Mouse (Mus musculus): ENCODE results near the gene Kcnma1. TPM values are rescaled to one million over a fixed set of nuclear protein-coding genes. Genes with fewer than 3 reads are reported as not detected.

Kcnma1 gene
- polyA plus RNA-seq, 1 experiment from 2014 or later = 0.04 TPM

GRCm38 (mm10) chr14:23517374-23517773 lies 496.9 kb downstream of the Kcnma1 start:
- 76% methylated on average over 2 of the region's 2 CpGs for WGBS (ENCODE audit: insufficient replicate concordance)
- H3K4me2 ChIP-seq (ENCODE audit: low read depth, low read length) = no peak overlapping the region
- no peak for ATAC-seq
- no peaks in the 10 kb centered on the region for H3K36me3 ChIP-seq (replicated peaks; ENCODE audit: insufficient read depth, low read length)
- no peak for DNase-seq
- no peak overlapping the region for H3K4me3 ChIP-seq (ENCODE audit: low read depth, low read length)
- TF ChIP-seq CTCF (IDR thresholded peaks at IDR 0.05; ENCODE audit: low read depth) (no peak), EP300 (IDR thresholded peaks at IDR 0.05; ENCODE audit: low read depth) (no peak)
- H3K27me3 ChIP-seq (ENCODE audit: insufficient read depth, low read length) = no peaks in the 10 kb centered on the region
- H3K9me3 ChIP-seq (ENCODE audit: low read length) = no peaks in the 10 kb centered on the region
- H3K9ac ChIP-seq (replicated peaks) = no peak overlapping the region
- no peaks in the 10 kb centered on the region for H3K4me1 ChIP-seq (ENCODE audit: insufficient read depth)
- no peak overlapping the region for H3K27ac ChIP-seq (ENCODE audit: low read depth)

DNA sequence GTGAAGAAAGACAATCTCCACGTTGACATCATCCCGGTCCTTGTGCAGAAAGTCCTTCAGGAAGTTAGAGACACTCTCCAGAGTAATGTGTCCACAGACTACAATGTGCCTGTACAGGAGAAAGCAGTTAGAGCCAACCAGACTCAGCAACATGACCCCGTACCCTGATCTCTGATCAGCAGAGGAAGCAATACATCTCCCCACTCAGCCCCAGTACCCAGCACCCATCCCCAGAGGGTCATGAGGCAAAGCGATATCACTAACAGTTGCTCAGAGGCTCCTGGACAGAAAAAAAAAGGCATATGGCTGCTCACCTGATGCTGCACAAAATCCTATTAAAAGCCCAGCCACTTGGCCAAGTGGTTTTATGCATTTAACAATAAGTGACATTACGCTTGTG lies 504.5 kb downstream of the Kcnma1 start:
- H3K36me3 ChIP-seq (replicated peaks; ENCODE audit: insufficient read depth, low read length) = no peaks in the 10 kb centered on the region
- H3K9me3 ChIP-seq (ENCODE audit: low read length) = no peaks in the 10 kb centered on the region
- H3K4me2 ChIP-seq (ENCODE audit: low read depth, low read length) = no peak overlapping the region
- no peaks in the 10 kb centered on the region for H3K27me3 ChIP-seq (ENCODE audit: insufficient read depth, low read length)
- DNase-seq (no peak), ATAC-seq (no peak)
- no peak overlapping the region for H3K4me3 ChIP-seq (ENCODE audit: low read depth, low read length)
- H3K27ac ChIP-seq (ENCODE audit: low read depth) = no peak overlapping the region
- 64% methylated on average over 5 of the region's 5 CpGs for WGBS (ENCODE audit: insufficient replicate concordance)
- H3K9ac ChIP-seq (replicated peaks) = no peak overlapping the region
- no peak for TF ChIP-seq CTCF (IDR thresholded peaks at IDR 0.05; ENCODE audit: low read depth)
- TF ChIP-seq EP300 (IDR thresholded peaks at IDR 0.05; ENCODE audit: low read depth) = no peak
- no peaks in the 10 kb centered on the region for H3K4me1 ChIP-seq (ENCODE audit: insufficient read depth)

- DNase-seq = no peak
- WGBS (ENCODE audit: insufficient replicate concordance) = 38% methylated on average over 8 of the region's 8 CpGs
- TF ChIP-seq EP300 (IDR thresholded peaks at IDR 0.05; ENCODE audit: low read depth) = no peak
- no peak for TF ChIP-seq CTCF (IDR thresholded peaks at IDR 0.05; ENCODE audit: low read depth)
Measured at GRCm38 (mm10) chr14:23502236-23502790, 512.0 kb downstream of the Kcnma1 start.

DNA sequence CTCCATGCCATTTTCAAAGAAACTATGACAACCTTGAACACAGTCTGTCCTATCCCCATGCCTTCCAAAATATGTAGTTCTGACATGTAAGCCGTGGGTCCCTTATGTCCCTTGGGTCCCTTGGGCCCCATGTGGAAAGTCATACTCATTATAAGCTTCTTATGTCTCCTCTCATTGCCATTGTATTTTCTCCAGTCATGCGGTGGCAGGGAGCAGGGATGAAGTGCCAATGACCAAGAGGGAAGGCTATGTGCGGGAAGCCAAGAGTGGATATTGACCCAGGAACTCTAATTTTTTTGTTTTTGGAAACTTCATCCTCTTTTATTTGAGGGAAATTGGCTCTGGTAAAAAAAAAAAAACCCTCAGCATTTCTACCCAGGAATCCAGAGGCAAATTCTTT lies 517.5 kb downstream of the Kcnma1 start:
- Histone ChIP-seq H3K9ac (replicated peaks) (no peak overlapping the region), H3K27ac (ENCODE audit: low read depth) (no peak overlapping the region), H3K4me1 (ENCODE audit: insufficient read depth) (no peaks in the 10 kb centered on the region), H3K4me3 (ENCODE audit: low read depth, low read length) (no peak overlapping the region), H3K27me3 (ENCODE audit: insufficient read depth, low read length) (no peaks in the 10 kb centered on the region), H3K4me2 (ENCODE audit: low read depth, low read length) (no peak overlapping the region), H3K9me3 (ENCODE audit: low read length) (no peaks in the 10 kb centered on the region), H3K36me3 (replicated peaks; ENCODE audit: insufficient read depth, low read length) (no peaks in the 10 kb centered on the region)
- no peak for TF ChIP-seq CTCF (IDR thresholded peaks at IDR 0.05; ENCODE audit: low read depth)
- no peak for TF ChIP-seq EP300 (IDR thresholded peaks at IDR 0.05; ENCODE audit: low read depth)
- WGBS (ENCODE audit: insufficient replicate concordance) = 78% methylated on average over 3 of the region's 3 CpGs
- no peak for ATAC-seq
- DNase-seq = no peak

More at GRCm38 (mm10) chr14:23502236-23502790, 512.0 kb downstream of the Kcnma1 start:
- Histone ChIP-seq H3K9ac (replicated peaks) (no peak overlapping the region), H3K4me1 (ENCODE audit: insufficient read depth) (no peaks in the 10 kb centered on the region), H3K4me2 (ENCODE audit: low read depth, low read length) (no peak overlapping the region), H3K9me3 (ENCODE audit: low read length) (no peaks in the 10 kb centered on the region), H3K4me3 (ENCODE audit: low read depth, low read length) (no peak overlapping the region), H3K27me3 (ENCODE audit: insufficient read depth, low read length) (no peaks in the 10 kb centered on the region), H3K27ac (ENCODE audit: low read depth) (no peak overlapping the region), H3K36me3 (replicated peaks; ENCODE audit: insufficient read depth, low read length) (no peaks in the 10 kb centered on the region)
- ATAC-seq = no peak

DNA sequence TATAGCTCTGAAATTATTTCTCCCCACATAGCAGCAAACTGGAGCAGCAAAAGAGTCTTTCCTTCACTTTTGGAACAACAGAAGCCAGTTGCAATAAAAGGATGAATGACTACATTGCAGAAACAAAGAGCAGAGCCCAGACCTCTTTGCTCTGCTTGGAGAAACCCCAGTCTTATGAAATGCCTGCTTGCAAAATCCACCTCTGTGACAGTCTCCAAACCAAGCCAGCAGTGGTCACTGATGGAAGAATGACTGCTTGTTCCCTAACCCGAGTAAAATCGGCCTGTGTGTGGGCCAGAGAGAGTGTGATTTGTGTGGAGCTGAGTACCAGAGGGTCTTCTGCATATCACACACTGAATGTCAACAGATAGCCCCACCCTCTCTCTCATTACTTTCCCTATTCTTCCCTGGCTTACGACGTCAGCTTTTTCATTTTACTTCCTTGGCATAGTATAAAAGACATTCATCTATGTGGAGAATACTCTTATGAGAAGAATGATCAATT lies 518.0 kb downstream of the Kcnma1 start:
- ATAC-seq = no peak
- no peaks in the 10 kb centered on the region for H3K36me3 ChIP-seq (replicated peaks; ENCODE audit: insufficient read depth, low read length)
- no peaks in the 10 kb centered on the region for H3K4me1 ChIP-seq (ENCODE audit: insufficient read depth)
- no peaks in the 10 kb centered on the region for H3K27me3 ChIP-seq (ENCODE audit: insufficient read depth, low read length)
- H3K27ac ChIP-seq (ENCODE audit: low read depth) = no peak overlapping the region
- no peak for DNase-seq
- H3K4me3 ChIP-seq (ENCODE audit: low read depth, low read length) = no peak overlapping the region
- no peaks in the 10 kb centered on the region for H3K9me3 ChIP-seq (ENCODE audit: low read length)
- H3K4me2 ChIP-seq (ENCODE audit: low read depth, low read length) = no peak overlapping the region
- TF ChIP-seq EP300 (IDR thresholded peaks at IDR 0.05; ENCODE audit: low read depth) (no peak), CTCF (IDR thresholded peaks at IDR 0.05; ENCODE audit: low read depth) (no peak)
- 56% methylated on average over 4 of the region's 4 CpGs for WGBS (ENCODE audit: insufficient replicate concordance)
- no peak overlapping the region for H3K9ac ChIP-seq (replicated peaks)

DNA sequence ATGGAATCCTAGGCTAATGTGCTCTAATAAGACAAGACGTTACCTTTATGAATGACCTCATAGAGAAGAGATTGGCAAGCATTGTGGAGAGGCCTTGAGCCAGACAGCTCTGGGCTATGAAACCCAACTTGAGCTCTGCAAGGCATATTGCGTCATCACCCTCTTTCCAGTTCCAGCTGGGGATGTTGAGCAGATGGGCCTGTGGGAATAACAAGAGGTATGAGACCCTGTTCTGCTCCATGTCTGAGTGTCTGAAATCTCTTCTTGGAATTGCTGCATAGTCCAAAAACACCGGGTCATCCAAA lies 519.8 kb downstream of the Kcnma1 start:
- Histone ChIP-seq H3K4me2 (ENCODE audit: low read depth, low read length) (no peak overlapping the region), H3K4me3 (ENCODE audit: low read depth, low read length) (no peak overlapping the region), H3K4me1 (ENCODE audit: insufficient read depth) (no peaks in the 10 kb centered on the region), H3K9ac (replicated peaks) (no peak overlapping the region), H3K36me3 (replicated peaks; ENCODE audit: insufficient read depth, low read length) (no peaks in the 10 kb centered on the region), H3K9me3 (ENCODE audit: low read length) (no peaks in the 10 kb centered on the region), H3K27ac (ENCODE audit: low read depth) (no peak overlapping the region), H3K27me3 (ENCODE audit: insufficient read depth, low read length) (no peaks in the 10 kb centered on the region)
- DNase-seq (no peak), ATAC-seq (no peak)
- WGBS (ENCODE audit: insufficient replicate concordance) = 67% methylated on average over 3 of the region's 3 CpGs
- TF ChIP-seq CTCF (IDR thresholded peaks at IDR 0.05; ENCODE audit: low read depth) (no peak), EP300 (IDR thresholded peaks at IDR 0.05; ENCODE audit: low read depth) (no peak)
